Mouse (Mus musculus) stomach, postnatal 0 days (tissue): Measurements from ENCODE around the gene Kdm8.

Experiments used
- CTCF ChIP-seq: IDR thresholded peaks from 2 replicates; pipeline ENCODE4 v1.5.1; 2016; ENCODE audit warnings: antibody characterized with exemption, low read depth, mild to moderate bottlenecking, moderate library complexity
- EP300 ChIP-seq: optimal IDR thresholded peaks from 2 replicates; pipeline ENCODE3; 2016; ENCODE audit warnings: antibody characterized with exemption

GRCm38 (mm10) chr7:125415776-125416175 lies 28.7 kb upstream of the Kdm8 start:
- TF ChIP-seq CTCF (no peak), EP300 (no peak)
